Mouse (Mus musculus) layer of hippocampus, adult 9-10 months (tissue): ENCODE measurements around the gene Scnm1.

Experiments
- DNase-seq: peaks from one replicate; pipeline ENCODE4 v3.0.0; 2022; ENCODE audit warnings: low spot score

Scnm1 gene

DNA sequence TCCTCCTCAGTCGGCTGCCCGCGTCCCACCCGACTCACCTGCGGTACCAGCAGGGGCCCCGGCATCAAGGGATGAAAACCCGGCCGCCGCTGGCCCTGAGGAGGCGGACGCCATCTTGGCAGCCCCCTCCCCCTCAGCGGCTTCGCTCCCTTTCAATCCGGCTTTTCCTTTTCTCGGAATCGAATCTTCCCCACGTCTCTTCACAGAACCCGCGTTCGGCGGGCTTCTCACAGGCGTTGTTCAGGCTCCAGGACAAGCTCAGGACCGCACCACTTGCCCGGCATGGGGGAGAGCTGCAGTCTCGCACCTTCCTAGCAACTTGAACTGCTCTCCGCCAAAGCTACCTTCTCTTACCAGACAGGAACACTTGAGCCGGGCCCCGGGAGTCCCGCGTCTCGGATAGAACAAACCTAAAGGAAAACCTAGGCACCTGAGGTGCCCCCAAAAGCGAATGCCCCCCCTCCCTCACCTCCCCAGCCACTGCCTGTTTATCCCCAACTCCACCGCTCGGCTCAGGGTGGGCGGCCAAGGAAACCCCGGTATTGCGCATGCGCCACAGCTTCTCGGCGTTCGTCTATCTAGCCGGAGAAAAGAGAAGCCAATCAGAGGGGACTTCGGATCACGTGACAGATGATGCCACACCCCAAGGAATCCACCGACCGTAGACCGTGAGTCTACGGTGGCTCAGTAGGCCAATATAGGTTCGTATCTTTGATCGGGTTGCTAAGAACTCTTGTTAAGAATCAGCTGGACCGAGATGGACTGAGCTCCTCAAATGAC, 27.3 kb downstream of the Scnm1 start, which contains the start of gene Pip5k1a:
TSS of gene Pip5k1a (minus strand) at position 593 of the 780 bp plus-strand sequence.
- DNase-seq, result peak; percentile 91

DNA sequence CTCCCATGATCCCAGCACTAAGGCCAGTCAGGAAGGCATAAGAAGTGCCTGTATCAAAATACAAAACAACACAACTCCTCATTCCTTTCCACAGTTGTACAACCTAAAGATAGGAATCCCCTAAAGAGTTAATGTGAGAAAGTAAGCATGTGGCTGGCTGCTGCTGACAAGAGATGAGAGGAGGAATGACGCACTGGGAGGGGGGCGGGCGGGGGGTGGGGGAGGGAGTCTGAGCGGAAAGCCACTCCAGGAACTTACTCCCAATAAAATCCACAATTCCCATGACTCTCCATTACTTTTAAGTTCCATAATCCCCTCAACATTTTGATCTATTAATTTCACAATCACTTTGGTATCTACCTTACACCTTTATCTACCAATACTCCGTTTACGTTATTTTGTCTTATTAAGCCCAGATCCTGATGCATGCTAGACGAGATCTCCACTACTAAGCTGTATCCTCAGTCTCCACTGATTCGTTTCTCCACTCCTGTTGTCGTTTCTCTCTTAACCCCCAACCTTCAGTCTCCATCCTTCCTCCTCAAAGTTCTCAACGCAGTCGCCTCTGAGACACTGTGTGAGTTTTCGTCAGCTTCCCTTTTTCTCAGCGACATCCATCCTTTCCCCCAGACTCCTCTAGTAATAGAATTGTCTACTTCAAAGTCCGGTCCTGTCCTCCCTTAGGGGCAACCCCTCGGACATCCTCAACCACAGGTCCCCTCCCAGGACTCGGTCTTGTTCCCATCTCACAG, 28.0 kb downstream of the Scnm1 start:
- DNase-seq, result no peak

DNA sequence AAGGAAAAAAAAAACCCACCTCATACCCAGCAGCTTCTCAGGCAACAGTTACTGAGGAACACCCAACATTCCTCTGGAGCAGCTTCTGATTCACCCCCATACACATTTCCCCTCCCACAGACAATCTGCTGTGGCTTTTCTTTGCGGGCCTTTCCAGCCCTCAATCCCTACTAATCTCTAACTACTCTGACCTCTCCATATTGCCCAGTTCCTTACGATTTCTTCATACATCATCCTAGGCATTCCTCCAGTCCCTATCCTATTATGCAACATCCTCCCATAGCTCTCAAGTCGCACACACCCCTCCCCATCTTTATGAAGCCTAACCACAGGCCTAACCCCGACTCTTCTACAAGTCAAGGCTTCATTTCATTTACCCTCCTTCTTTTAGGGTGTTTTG, 28.7 kb downstream of the Scnm1 start:
- no peak for DNase-seq

DNA sequence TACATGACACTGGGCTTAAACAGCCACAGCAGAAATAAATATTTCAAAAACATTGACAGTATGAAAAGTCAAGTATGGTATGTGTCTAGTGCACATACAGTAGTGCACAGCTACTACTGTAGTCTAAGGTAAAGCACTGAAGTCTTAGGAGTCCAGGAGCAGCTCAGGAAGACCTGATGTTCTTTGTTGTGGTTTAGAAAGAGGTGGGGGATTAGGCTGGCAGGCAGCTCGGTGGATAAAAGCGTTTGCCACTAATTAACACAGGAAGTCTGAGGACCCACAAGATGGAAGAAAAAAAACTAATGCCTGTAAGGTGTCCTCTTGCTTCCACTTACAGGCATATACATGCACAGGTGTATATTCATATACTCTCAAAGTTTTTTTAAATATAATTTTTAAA, 33.0 kb downstream of the Scnm1 start:
- DNase-seq, result no peak

DNA sequence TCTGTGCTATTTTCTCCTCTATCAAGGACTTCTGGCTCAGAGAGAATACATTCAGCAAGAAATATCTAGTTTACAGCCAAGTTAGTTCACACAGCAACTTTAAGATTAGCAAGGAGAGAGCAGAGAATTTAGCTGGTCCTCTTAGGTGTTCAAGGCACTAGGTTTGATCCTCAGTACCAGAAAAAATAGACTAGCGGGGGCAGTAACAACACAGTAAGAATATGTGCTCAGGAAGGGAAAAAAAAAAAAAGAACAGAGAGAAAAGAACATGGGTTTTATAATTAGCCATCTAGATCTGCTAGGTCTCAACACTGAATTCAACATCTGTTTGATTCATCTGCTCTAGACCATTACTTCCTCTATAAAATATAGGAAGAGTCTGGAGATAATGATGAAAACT, 45.7 kb downstream of the Scnm1 start:
- DNase-seq, result no peak
